Mouse (Mus musculus) C2C12 (cell line): ENCODE data around the gene Fut8. TPM values are rescaled to one million over a fixed set of nuclear protein-coding genes. Genes with fewer than 3 reads are reported as not detected.

Experiments
- H3K27me3 ChIP-seq: one replicate; pipeline ENCODE4 v1.6.1; 2011; ENCODE audit not compliant: control insufficient read depth, insufficient read depth, insufficient read length
- H3K36me3 ChIP-seq: one replicate; pipeline ENCODE4 v1.6.1; 2011; ENCODE audit not compliant: control insufficient read depth, insufficient read depth
- H3K4me3 ChIP-seq: one replicate; pipeline ENCODE4 v1.5.1; 2011; ENCODE audit warnings: mild to moderate bottlenecking, control low read depth; ENCODE audit not compliant: poor library complexity, insufficient read depth, severe bottlenecking
- H3K79me2 ChIP-seq: one replicate; pipeline ENCODE4 v1.6.1; 2011; ENCODE audit not compliant: control insufficient read depth, insufficient read depth
- H3K79me3 ChIP-seq: one replicate; pipeline ENCODE4 v1.6.1; 2011; ENCODE audit warnings: low read depth, control low read depth
- H3ac ChIP-seq: one replicate; pipeline ENCODE3; 2011; ENCODE audit warnings: low read depth; ENCODE audit not compliant: control insufficient read depth, insufficient read length
- CEBPB ChIP-seq: IDR thresholded peaks from one replicate; pipeline ENCODE4 v1.6.1; 2011; ENCODE audit warnings: low read depth, mild to moderate bottlenecking, control low read depth, moderate library complexity
- CTCF ChIP-seq: IDR thresholded peaks from one replicate; pipeline ENCODE4 v1.5.1; 2011; ENCODE audit not compliant: control insufficient read depth, insufficient read depth, insufficient read length
- FOSL1 ChIP-seq: IDR thresholded peaks from one replicate; pipeline ENCODE4 v1.8.0; 2011; ENCODE audit warnings: mild to moderate bottlenecking, low read length; ENCODE audit not compliant: poor library complexity, insufficient read depth, severe bottlenecking
- MAX ChIP-seq: IDR thresholded peaks from one replicate; pipeline ENCODE4 v1.6.1; 2011; ENCODE audit warnings: mild to moderate bottlenecking, control low read depth
- MYOD1 ChIP-seq: IDR thresholded peaks from one replicate; pipeline ENCODE4 v1.6.1; 2011; ENCODE audit warnings: low read depth; ENCODE audit not compliant: control insufficient read depth, insufficient read length
- MYOG ChIP-seq: IDR thresholded peaks from one replicate; pipeline ENCODE4 v1.6.1; 2011; ENCODE audit not compliant: control insufficient read depth, insufficient read length; ENCODE audit errors: extremely low read depth
- USF1 ChIP-seq: IDR thresholded peaks from one replicate; pipeline ENCODE4 v1.6.1; 2011; ENCODE audit warnings: low read depth, mild to moderate bottlenecking, control low read depth, moderate library complexity
- polyA plus RNA-seq: library from polyadenylated mRNA; unstranded; fragments of >200 nt; fragmentation: generic; extraction: Trizol; gene quantifications from one replicate; pipeline ENCODE4 v1.2.1, GENCODE M21; 2012; ENCODE audit warnings: missing spikeins

Gene Fut8
- polyA plus RNA-seq, 1 experiment: 12.6 TPM

GRCm38 (mm10) chr12:77309507-77309906, 71.6 kb downstream of the Fut8 start:
- no peak overlapping the region for H3ac ChIP-seq
- H3K79me3 ChIP-seq: peaks cover 18% of the 10 kb centered on the region
- H3K79me2 ChIP-seq: peaks cover 39% of the 10 kb centered on the region
- TF ChIP-seq MYOD1 (no peak), MAX (no peak), USF1 (no peak), CEBPB (no peak), MYOG (no peak), FOSL1 (no peak), CTCF (no peak)
- no peaks in the 10 kb centered on the region for H3K36me3 ChIP-seq
- H3K4me3 ChIP-seq: no peak overlapping the region
- no peaks in the 10 kb centered on the region for H3K27me3 ChIP-seq

GRCm38 (mm10) chr12:77313502-77313901, 75.6 kb downstream of the Fut8 start:
- H3K79me2 ChIP-seq: peaks cover 33% of the 10 kb centered on the region
- TF ChIP-seq CEBPB (no peak), MYOD1 (no peak), FOSL1 (no peak), CTCF (no peak), MYOG (no peak), USF1 (no peak), MAX (no peak)
- no peak overlapping the region for H3ac ChIP-seq
- no peaks in the 10 kb centered on the region for H3K36me3 ChIP-seq
- no peak overlapping the region for H3K4me3 ChIP-seq
- H3K27me3 ChIP-seq: no peaks in the 10 kb centered on the region
- H3K79me3 ChIP-seq: peaks cover 13% of the 10 kb centered on the region

GRCm38 (mm10) chr12:77324142-77324541, 86.2 kb downstream of the Fut8 start:
- Histone ChIP-seq H3K79me2 (peaks cover 4% of the 10 kb centered on the region), H3ac (no peak overlapping the region), H3K79me3 (peaks cover 4% of the 10 kb centered on the region), H3K27me3 (no peaks in the 10 kb centered on the region), H3K36me3 (no peaks in the 10 kb centered on the region), H3K4me3 (no peak overlapping the region)
- no peak for TF ChIP-seq FOSL1
- no peak for TF ChIP-seq MYOG
- no peak for TF ChIP-seq CTCF
- no peak for TF ChIP-seq CEBPB
- TF ChIP-seq MYOD1: no peak
- TF ChIP-seq USF1: no peak
- no peak for TF ChIP-seq MAX

- Histone ChIP-seq H3K36me3 (no peaks in the 10 kb centered on the region), H3K27me3 (no peaks in the 10 kb centered on the region), H3K79me3 (no peaks in the 10 kb centered on the region), H3K4me3 (no peak overlapping the region), H3K79me2 (peaks cover 17% of the 10 kb centered on the region), H3ac (no peak overlapping the region)
- no peak for TF ChIP-seq CTCF
- no peak for TF ChIP-seq MAX
- no peak for TF ChIP-seq MYOG
- no peak for TF ChIP-seq MYOD1
- TF ChIP-seq FOSL1: no peak
- no peak for TF ChIP-seq USF1
- no peak for TF ChIP-seq CEBPB
Measured at GRCm38 (mm10) chr12:77346521-77346920, 108.6 kb downstream of the Fut8 start.

- TF ChIP-seq MYOG (no peak), MAX (no peak), MYOD1 (no peak), CTCF (no peak), USF1 (no peak), FOSL1 (no peak), CEBPB (no peak)
- Histone ChIP-seq H3ac (no peak overlapping the region), H3K79me3 (no peaks in the 10 kb centered on the region), H3K4me3 (no peak overlapping the region), H3K79me2 (peaks cover 4% of the 10 kb centered on the region), H3K27me3 (no peaks in the 10 kb centered on the region), H3K36me3 (no peaks in the 10 kb centered on the region)
Measured at GRCm38 (mm10) chr12:77349543-77349942, 111.6 kb downstream of the Fut8 start.

- H3K79me3 ChIP-seq: no peaks in the 10 kb centered on the region
- no peaks in the 10 kb centered on the region for H3K36me3 ChIP-seq
- no peak overlapping the region for H3K4me3 ChIP-seq
- no peaks in the 10 kb centered on the region for H3K79me2 ChIP-seq
- no peak for TF ChIP-seq CTCF
- no peak for TF ChIP-seq MAX
- no peak for TF ChIP-seq MYOG
- no peak for TF ChIP-seq FOSL1
- TF ChIP-seq CEBPB: no peak
- TF ChIP-seq MYOD1: no peak
- TF ChIP-seq USF1: no peak
- no peaks in the 10 kb centered on the region for H3K27me3 ChIP-seq
- no peak overlapping the region for H3ac ChIP-seq
Measured at GRCm38 (mm10) chr12:77415720-77416119, 177.8 kb downstream of the Fut8 start.
